Mouse (Mus musculus) liver, embryonic 14.5 days (tissue): ENCODE results near the gene Wdfy4.

Experiments
- CTCF ChIP-seq: IDR thresholded peaks from 2 replicates; pipeline ENCODE4 v1.5.1; 2016; ENCODE audit warnings: antibody characterized with exemption, low read depth, control low read depth
- EP300 ChIP-seq: IDR thresholded peaks from 2 replicates; pipeline ENCODE4 v1.6.1; 2016; ENCODE audit warnings: antibody characterized with exemption, low read depth

DNA sequence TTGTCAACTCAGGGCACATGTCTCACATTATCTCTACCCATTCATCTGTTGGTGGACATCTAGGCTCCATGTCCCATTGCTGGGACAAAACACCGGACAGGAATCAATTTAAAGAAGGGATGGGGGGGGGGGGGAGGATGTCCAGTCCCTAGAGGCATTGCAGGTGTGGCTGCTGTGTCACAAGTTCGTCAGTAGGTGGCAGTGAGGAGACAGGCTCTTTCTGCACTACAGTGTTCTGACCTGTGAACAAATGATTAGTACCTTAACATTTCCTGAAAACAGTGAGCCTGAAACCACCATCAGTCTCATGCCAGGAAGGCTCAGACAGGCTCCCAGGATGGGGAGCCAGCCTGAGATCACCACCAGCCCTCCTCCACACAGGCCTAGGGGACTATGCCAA, 21.7 kb upstream of the Wdfy4 start:
- TF ChIP-seq CTCF (peak; percentile 69), EP300 (no peak)
